Mouse (Mus musculus): Measurements from ENCODE around the gene Upf2. TPM values are rescaled to one million over a fixed set of nuclear protein-coding genes. Genes with fewer than 3 reads are reported as not detected.
"Not testable (repeated sequence)": the region's sequence is repeated elsewhere in the genome, so short reads cannot be mapped to it uniquely, and the experiment has no call there.

Gene Upf2
- polyA plus RNA-seq, 1 experiment from 2014 or later = 9.1 TPM

DNA sequence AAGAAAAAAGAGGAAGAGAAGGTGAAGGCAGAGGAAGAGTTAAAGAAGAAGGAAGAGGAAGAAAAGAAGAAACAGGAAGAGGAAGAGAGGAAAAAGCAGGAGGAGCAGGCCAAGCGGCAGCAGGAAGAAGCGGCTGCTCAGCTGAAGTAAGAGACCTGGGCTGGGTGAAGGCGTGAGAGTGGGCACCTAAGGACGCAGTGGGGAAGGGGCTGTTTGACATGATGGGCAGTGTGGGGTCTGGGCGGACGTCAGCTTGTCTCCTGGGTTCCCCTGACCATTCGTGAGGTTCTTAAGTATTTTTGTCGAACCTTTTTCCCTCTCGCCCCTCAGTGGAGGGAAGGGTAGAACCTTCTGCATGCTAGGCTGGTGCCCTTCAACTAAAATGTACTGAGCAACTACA lies 6.4 kb downstream of the Upf2 start:
- Histone ChIP-seq H3K9ac (no peak overlapping the region), H3K4me3 (replicated peaks) (no peak overlapping the region), H3K9me3 (no peaks in the 10 kb centered on the region), H3K4me2 (replicated peaks) (no peak overlapping the region), H3K4me1 (replicated peaks) (no peaks in the 10 kb centered on the region), H3K36me3 (peaks cover 18% of the 10 kb centered on the region), H3K27me3 (replicated peaks) (no peaks in the 10 kb centered on the region), H3K27ac (no peak overlapping the region)
- WGBS = 94% methylated on average over 9 of the region's 9 CpGs
- no peak for ATAC-seq

DNA sequence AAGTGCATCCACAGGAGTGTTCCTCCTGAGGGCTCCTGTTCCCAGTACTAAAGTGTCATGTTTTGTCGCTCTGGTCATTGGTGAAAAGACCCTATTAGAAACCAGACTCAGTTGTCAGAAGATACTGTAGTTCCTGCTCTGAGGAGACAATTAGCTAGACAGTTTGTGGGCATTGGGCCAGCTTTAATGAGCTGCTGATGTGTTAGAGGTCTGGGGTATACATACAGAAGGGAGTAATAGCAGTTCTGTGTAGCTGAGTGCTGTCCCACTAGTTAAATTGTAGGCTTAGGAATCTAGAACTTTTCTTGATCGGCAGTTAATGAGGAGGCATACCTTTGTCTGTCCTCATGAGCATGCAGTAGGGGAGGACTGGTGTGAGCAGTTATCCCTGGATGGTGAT lies 11.0 kb downstream of the Upf2 start:
- 85% methylated on average over 2 of the region's 2 CpGs for WGBS
- no peak overlapping the region for H3K27ac ChIP-seq
- H3K4me2 ChIP-seq (replicated peaks) = no peak overlapping the region
- no peaks in the 10 kb centered on the region for H3K9me3 ChIP-seq
- no peak overlapping the region for H3K9ac ChIP-seq
- no peak for ATAC-seq
- H3K36me3 ChIP-seq = peaks cover 23% of the 10 kb centered on the region
- H3K4me3 ChIP-seq (replicated peaks) = no peak overlapping the region
- no peaks in the 10 kb centered on the region for H3K27me3 ChIP-seq (replicated peaks)
- no peaks in the 10 kb centered on the region for H3K4me1 ChIP-seq (replicated peaks)

DNA sequence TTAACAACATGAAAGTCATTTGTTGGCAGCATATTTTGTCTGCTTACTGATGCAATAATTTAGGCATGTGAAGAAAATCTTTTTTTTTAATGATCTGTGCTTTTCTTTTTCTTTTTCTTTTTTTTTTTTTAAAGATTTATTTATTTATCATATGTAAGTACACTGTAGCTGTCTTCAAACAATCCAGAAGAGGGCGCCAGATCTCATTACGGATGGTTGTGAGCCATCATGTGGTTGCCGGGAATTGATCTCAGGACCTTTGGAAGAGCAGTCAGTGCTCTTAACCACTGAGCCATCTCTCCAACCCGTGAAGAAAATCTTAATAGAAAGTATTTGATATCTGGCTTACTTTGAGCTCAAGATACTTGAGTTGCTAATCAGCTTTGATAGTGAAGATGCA lies 12.5 kb downstream of the Upf2 start:
- not testable (repeated sequence) for H3K4me2 ChIP-seq (replicated peaks)
- H3K36me3 ChIP-seq = peaks cover 10% of the 10 kb centered on the region
- 89% methylated on average over 4 of the region's 4 CpGs for WGBS

DNA sequence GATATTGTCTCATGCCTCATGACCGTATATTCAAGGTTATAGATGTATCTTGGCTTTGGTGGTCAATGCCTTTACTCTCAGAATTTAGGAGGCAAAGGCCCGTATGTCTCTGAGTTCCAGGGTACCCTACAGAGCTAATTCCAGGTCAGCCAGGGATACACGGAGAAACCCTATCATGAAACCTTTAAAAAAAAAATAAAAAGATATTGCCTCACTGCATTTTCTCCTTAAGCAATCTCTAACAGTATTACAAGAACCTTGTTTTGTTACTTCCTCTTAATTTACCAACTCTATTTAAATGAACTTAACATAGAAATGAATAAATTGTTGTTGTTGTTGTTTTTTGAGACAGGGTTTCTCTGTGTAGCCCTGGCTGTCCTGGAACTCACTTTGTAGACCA lies 14.7 kb downstream of the Upf2 start:
- peaks cover 8% of the 10 kb centered on the region for H3K36me3 ChIP-seq
- 91% methylated on average over 3 of the region's 3 CpGs for WGBS
- H3K27me3 ChIP-seq (replicated peaks) = no peaks in the 10 kb centered on the region
- no peak for ATAC-seq
- H3K9me3 ChIP-seq = no peaks in the 10 kb centered on the region
- no peak overlapping the region for H3K4me2 ChIP-seq (replicated peaks)
- no peak overlapping the region for H3K27ac ChIP-seq
- H3K9ac ChIP-seq = no peak overlapping the region
- no peaks in the 10 kb centered on the region for H3K4me1 ChIP-seq (replicated peaks)
- no peak overlapping the region for H3K4me3 ChIP-seq (replicated peaks)

More for the DNA sequence above, 12.5 kb downstream of the Upf2 start:
- not testable (repeated sequence) for H3K9ac ChIP-seq; ATAC-seq; H3K4me1 ChIP-seq (replicated peaks); H3K27me3 ChIP-seq (replicated peaks); H3K9me3 ChIP-seq; H3K4me3 ChIP-seq (replicated peaks); H3K27ac ChIP-seq

DNA sequence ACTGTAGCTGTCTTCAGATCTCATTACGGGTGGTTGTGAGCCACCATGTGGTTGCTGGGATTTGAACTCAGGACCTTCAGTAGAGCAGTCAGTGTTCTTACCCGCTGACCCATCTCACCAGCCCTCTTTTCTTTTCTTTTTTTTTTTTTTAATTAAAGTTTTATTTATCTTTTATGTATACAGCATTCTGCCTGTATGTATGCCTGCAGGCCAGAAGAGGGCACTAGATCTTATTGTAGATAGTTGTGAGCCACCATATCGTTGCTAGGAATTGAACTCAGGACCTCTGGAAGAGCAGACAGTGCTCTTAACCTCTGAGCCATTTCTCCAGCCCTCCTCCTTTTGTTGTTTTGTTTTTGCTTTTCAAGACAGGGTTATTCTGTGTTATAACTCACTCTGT lies 19.4 kb downstream of the Upf2 start:
- H3K4me3 ChIP-seq (replicated peaks); ATAC-seq; H3K9ac ChIP-seq; H3K27ac ChIP-seq; H3K27me3 ChIP-seq (replicated peaks); H3K36me3 ChIP-seq; H3K4me2 ChIP-seq (replicated peaks); H3K9me3 ChIP-seq; H3K4me1 ChIP-seq (replicated peaks): not testable (repeated sequence)
- 95% methylated on average over 3 of the region's 3 CpGs for WGBS

DNA sequence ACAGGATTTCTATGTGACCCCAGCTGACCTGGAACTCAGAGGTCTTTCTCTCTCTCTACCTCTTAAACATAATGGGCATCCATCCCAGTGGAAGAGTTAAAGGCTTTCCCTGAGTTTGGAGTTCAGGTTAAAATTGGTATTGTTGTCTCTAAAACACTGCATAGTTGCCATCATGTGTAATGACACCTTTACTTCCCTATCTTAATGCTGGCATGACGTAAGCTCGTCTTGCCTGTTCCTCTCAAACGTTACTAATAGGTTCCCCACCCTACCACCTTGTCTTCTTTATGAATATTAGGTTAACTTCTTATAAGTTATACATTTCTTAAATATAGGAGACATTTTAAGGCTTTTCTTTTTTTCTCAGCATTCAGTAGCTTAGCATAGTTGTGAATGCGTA lies 26.3 kb downstream of the Upf2 start:
- no peak overlapping the region for H3K9ac ChIP-seq
- peaks cover 9% of the 10 kb centered on the region for H3K36me3 ChIP-seq
- 89% methylated on average over 4 of the region's 4 CpGs for WGBS
- no peaks in the 10 kb centered on the region for H3K9me3 ChIP-seq
- H3K4me2 ChIP-seq (replicated peaks) = no peak overlapping the region
- H3K4me3 ChIP-seq (replicated peaks) = no peak overlapping the region
- no peak for ATAC-seq
- no peaks in the 10 kb centered on the region for H3K4me1 ChIP-seq (replicated peaks)
- H3K27me3 ChIP-seq (replicated peaks) = no peaks in the 10 kb centered on the region
- no peak overlapping the region for H3K27ac ChIP-seq

DNA sequence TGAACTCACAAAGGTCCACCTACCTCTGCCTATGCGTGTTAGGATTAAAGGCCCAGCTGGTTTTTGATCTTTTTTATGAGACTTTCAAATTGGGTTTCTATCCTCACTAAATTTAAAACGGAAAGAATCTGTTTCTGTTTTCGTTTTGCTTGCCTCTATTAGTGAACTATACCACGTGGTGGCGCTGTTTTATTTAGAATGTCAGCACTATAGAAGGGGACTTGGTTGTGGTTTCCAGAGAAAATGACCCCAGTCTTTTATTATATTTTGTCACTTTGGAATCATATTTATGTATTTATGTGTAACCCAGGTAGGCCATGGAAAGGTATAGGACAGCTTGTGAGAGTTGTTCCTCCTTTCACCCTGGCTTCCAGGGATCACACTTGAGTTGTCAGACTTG lies 44.3 kb downstream of the Upf2 start:
- WGBS = 14% methylated on average over 5 of the region's 5 CpGs
- ATAC-seq = peak; percentile 56; the same call in 1 of the 2 replicates
- no peaks in the 10 kb centered on the region for H3K4me1 ChIP-seq (replicated peaks)
- H3K9me3 ChIP-seq = no peaks in the 10 kb centered on the region
- H3K4me2 ChIP-seq (replicated peaks) = no peak overlapping the region
- no peaks in the 10 kb centered on the region for H3K27me3 ChIP-seq (replicated peaks)
- H3K27ac ChIP-seq = no peak overlapping the region
- no peak overlapping the region for H3K9ac ChIP-seq
- H3K4me3 ChIP-seq (replicated peaks) = no peak overlapping the region
- peaks cover 8% of the 10 kb centered on the region for H3K36me3 ChIP-seq

DNA sequence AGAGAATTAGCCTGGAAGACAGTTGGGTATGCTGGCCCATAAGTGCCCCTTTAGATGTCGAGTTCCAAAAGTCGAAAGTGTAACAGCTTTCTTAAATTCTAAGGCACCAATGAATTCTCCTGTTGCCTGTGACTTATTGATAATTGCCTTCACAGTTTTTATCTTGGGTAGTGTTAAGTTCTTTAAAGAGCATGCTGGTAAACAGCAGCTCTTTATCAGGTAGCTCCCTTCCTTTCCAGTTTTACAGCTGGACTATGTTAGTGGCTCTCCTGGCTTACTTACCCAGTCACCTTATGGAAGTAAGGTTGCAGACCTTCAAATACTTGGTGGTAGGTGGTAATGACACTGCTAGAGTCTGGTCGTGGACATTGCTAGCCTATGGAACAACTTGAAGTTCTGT lies 52.7 kb downstream of the Upf2 start:
- Histone ChIP-seq H3K4me3 (replicated peaks) (no peak overlapping the region), H3K9ac (no peak overlapping the region), H3K9me3 (no peaks in the 10 kb centered on the region), H3K27ac (no peak overlapping the region), H3K4me1 (replicated peaks) (no peaks in the 10 kb centered on the region), H3K4me2 (replicated peaks) (no peak overlapping the region), H3K27me3 (replicated peaks) (no peaks in the 10 kb centered on the region), H3K36me3 (peaks cover 5% of the 10 kb centered on the region; the same call in 1 of the 2 replicates)
- no peak for ATAC-seq
- WGBS = 85% methylated on average over 3 of the region's 3 CpGs

DNA sequence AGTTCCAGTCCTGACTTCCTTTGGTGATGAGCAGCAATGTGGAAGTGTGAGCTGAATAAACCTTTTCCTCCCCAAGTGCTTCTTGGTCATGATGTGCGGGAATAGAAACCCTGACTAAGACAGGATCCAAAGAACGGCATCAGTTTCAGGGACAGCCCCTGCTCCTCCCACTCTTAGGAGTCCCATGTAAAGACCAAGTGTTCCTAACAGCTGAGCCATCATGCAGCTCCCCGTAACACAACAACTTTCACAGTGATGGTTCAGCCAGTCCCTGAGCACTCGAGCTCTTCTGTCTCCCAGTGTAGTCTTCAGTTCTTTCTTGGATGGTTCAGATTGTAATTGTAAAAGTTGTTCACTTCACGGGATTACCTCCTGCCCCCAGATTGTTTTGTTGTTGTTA lies 63.3 kb downstream of the Upf2 start:
- no peak for ATAC-seq
- Histone ChIP-seq H3K36me3 (no peaks in the 10 kb centered on the region), H3K27me3 (replicated peaks) (no peaks in the 10 kb centered on the region), H3K27ac (no peak overlapping the region), H3K4me1 (replicated peaks) (no peaks in the 10 kb centered on the region), H3K9ac (no peak overlapping the region), H3K4me3 (replicated peaks) (no peak overlapping the region), H3K9me3 (no peaks in the 10 kb centered on the region), H3K4me2 (replicated peaks) (no peak overlapping the region)
- WGBS = 73% methylated on average over 5 of the region's 5 CpGs

DNA sequence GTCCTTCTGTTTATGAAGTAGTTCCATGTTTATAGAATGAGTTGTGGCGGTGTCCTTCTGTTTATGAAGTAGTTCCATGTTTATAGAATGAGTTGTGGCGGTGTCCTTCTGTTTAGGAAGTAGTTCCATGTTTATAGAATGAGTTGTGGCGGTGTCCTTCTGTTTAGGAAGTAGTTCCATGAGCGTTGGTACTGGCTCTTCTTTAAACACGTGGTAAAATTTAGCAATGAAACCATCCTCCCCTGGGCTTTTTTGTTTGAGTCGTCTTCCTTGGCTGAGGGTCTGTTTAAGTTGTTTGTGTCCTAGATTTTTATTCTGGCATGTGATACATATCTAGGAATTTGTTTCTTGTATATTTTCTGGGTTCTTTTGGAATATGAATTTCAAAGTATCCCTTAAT lies 63.9 kb downstream of the Upf2 start:
- 54% methylated on average over 6 of the region's 6 CpGs for WGBS
- H3K4me2 ChIP-seq (replicated peaks); ATAC-seq; H3K4me1 ChIP-seq (replicated peaks); H3K36me3 ChIP-seq; H3K9me3 ChIP-seq; H3K9ac ChIP-seq; H3K27me3 ChIP-seq (replicated peaks); H3K27ac ChIP-seq; H3K4me3 ChIP-seq (replicated peaks): not testable (repeated sequence)

DNA sequence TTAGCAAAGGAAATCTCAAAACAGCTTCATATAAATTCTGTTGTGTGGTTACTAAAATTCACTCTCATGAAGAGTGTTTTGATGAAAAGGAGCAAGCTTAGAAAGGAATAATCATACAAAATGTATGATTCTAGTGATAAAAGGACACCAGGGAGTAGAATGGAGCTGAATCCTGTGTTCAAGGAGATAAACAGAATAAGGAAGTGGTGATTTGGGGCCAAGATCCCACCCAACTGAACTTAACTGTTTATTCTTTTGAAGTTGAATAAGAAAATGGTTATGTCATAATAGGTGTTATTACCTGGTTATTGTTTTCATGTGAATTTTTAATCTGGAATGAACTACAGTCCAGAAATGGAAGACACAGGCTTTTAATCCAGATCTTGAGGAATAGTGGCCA lies 69.3 kb downstream of the Upf2 start:
- H3K4me3 ChIP-seq (replicated peaks) = no peak overlapping the region
- no peak overlapping the region for H3K9ac ChIP-seq
- H3K27me3 ChIP-seq (replicated peaks) = no peaks in the 10 kb centered on the region
- H3K36me3 ChIP-seq = peaks cover 7% of the 10 kb centered on the region; the same call in 1 of the 2 replicates
- ATAC-seq = no peak
- H3K9me3 ChIP-seq = no peaks in the 10 kb centered on the region
- H3K27ac ChIP-seq = no peak overlapping the region
- H3K4me1 ChIP-seq (replicated peaks) = no peaks in the 10 kb centered on the region
- H3K4me2 ChIP-seq (replicated peaks) = no peak overlapping the region

DNA sequence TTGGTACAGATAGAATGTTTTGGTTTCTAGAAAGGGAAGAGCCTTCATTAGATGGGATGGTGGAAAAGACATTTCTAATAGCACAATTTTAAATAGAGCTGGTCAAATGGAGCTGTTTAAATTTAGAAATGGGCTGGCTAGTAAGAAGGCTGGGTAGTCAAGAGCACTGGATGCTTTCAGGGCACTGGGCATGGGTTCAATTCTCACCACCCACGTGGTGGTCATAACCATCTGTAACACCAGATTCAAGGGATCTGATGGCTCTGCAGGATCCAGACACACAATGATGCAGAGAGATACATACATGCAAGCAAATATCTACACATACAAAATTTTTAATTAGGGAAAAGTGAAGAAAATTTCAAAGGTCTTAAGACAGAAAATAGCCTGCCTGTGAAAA lies 91.4 kb downstream of the Upf2 start:
- Histone ChIP-seq H3K27ac (no peak overlapping the region), H3K36me3 (peaks cover 10% of the 10 kb centered on the region), H3K9me3 (no peaks in the 10 kb centered on the region), H3K9ac (no peak overlapping the region), H3K27me3 (replicated peaks) (no peaks in the 10 kb centered on the region), H3K4me3 (replicated peaks) (no peak overlapping the region), H3K4me1 (replicated peaks) (no peaks in the 10 kb centered on the region), H3K4me2 (replicated peaks) (no peak overlapping the region)
- ATAC-seq = no peak
- 92% methylated on average over 1 of the region's 1 CpGs for WGBS

DNA sequence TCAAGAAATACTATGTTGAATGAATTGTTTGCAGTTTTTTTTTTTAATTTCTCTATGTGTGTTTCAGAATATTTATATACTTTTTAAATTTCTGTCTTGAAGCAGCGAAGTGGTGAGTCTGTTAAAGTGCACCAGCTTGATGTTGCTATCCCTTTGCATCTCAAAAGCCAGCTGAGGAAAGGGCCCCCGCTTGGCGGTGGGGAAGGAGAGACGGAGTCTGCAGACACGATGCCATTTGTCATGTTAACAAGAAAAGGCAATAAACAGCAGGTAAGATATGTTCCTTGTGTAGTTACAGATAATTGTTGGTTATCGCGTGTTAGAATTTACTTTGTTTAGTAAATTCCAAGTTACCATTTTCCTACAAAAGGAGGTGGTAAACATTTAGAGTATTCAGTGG lies 95.5 kb downstream of the Upf2 start:
- H3K27me3 ChIP-seq (replicated peaks) = no peaks in the 10 kb centered on the region
- H3K4me3 ChIP-seq (replicated peaks) = no peak overlapping the region
- no peak for ATAC-seq
- peaks cover 7% of the 10 kb centered on the region; the same call in 1 of the 2 replicates for H3K36me3 ChIP-seq
- H3K27ac ChIP-seq = no peak overlapping the region
- WGBS = 75% methylated on average over 7 of the region's 7 CpGs
- no peak overlapping the region for H3K4me2 ChIP-seq (replicated peaks)
- no peaks in the 10 kb centered on the region for H3K9me3 ChIP-seq
- no peak overlapping the region for H3K9ac ChIP-seq
- H3K4me1 ChIP-seq (replicated peaks) = 0 out of 2 replicates have a peak, but pooled peaks cover 2% of the 10 kb centered on the region

DNA sequence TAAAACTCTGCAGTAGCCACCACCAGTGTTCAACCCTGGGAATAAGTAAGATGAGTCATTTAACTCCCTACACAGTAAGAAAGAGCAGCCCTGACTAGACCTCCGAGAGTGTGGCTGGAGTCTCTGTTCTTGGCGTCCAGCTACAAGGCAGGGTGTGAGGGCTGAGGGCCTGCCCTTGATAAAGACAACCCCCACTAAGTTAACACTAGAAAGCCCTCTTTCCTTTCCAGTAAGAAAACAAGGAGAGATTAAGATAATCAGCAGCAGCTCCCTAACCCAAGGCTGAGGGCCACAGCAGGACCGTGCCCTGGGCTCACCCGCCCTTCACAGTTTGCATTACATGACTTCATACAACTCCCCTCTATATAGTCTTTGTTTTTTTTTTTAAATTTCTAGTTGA lies 97.3 kb downstream of the Upf2 start:
- peak; percentile 56; the same call in 1 of the 2 replicates for ATAC-seq
- WGBS = 68% methylated on average over 4 of the region's 4 CpGs
- 0 out of 2 replicates have a peak, but pooled peaks cover 2% of the 10 kb centered on the region for H3K4me1 ChIP-seq (replicated peaks)
- no peaks in the 10 kb centered on the region for H3K9me3 ChIP-seq
- no peak overlapping the region for H3K4me3 ChIP-seq (replicated peaks)
- H3K27ac ChIP-seq = no peak overlapping the region
- peaks cover 16% of the 10 kb centered on the region for H3K36me3 ChIP-seq
- H3K9ac ChIP-seq = no peak overlapping the region
- H3K4me2 ChIP-seq (replicated peaks) = no peak overlapping the region
- no peaks in the 10 kb centered on the region for H3K27me3 ChIP-seq (replicated peaks)

Measured in intestine, embryonic 15.5 days (tissue).